Mouse (Mus musculus) forebrain, embryonic 12.5 days (tissue): ENCODE measurements around the gene Mbnl2. TPM values are rescaled to one million over a fixed set of nuclear protein-coding genes. Genes with fewer than 3 reads are reported as not detected.
A peak's percentile ranks its signal among the peaks of the same experiment; 100 is the strongest.

ENCODE experiments used
- ATAC-seq: fragments of 200-750 bp; cut with Nextera tagmentation; 2 replicates; pipeline ENCODE4 v1.8.0; 2017; ENCODE audit warnings: moderate TSS enrichment; ENCODE audit not compliant: low FRiP score
- H3K27ac ChIP-seq: fragments of 300-500 bp; sonication (generic); 2 replicates; pipeline ENCODE4 v1.5.1; 2016; ENCODE audit warnings: mild to moderate bottlenecking
- H3K27me3 ChIP-seq: fragments of 300-500 bp; sonication (generic); 2 replicates; pipeline ENCODE4 v1.6.1; 2016; ENCODE audit warnings: mild to moderate bottlenecking
- H3K36me3 ChIP-seq: fragments of 300-500 bp; sonication (generic); replicated peaks from 2 replicates; pipeline ENCODE4 v1.6.1; 2016; ENCODE audit warnings: mild to moderate bottlenecking
- H3K4me1 ChIP-seq: fragments of 300-500 bp; sonication (generic); 2 replicates; pipeline ENCODE4 v1.6.1; 2016
- H3K4me2 ChIP-seq: fragments of 300-500 bp; sonication (generic); 2 replicates; pipeline ENCODE4 v1.6.1; 2016; ENCODE audit warnings: mild to moderate bottlenecking, moderate library complexity
- H3K4me3 ChIP-seq: fragments of 300-500 bp; sonication (generic); replicated peaks from 2 replicates; pipeline ENCODE4 v1.5.1; 2016; ENCODE audit warnings: mild to moderate bottlenecking
- H3K9ac ChIP-seq: fragments of 300-500 bp; sonication (generic); 2 replicates; pipeline ENCODE4 v1.6.1; 2016; ENCODE audit warnings: mild to moderate bottlenecking
- H3K9me3 ChIP-seq: fragments of 300-500 bp; sonication (generic); 2 replicates; pipeline ENCODE4 v1.6.1; 2016
- WGBS: fragments of 180-500 bp; shearing (Covaris S2); methylation state at CpG from one replicate; pipeline ENCODE4 v1.1.7; 2016; 5-methylcytosine and 5-hydroxymethylcytosine counted together
- polyA plus RNA-seq: library from polyadenylated mRNA; unstranded; fragments of >200 nt; fragmentation: Nextera tagmentation; extraction: Ambion mirVana; gene quantifications from 2 replicates; pipeline ENCODE4 v1.2.1, GENCODE M21; 2016

Gene Mbnl2
- polyA plus RNA-seq, 1 experiment from 2014 or later = 32.5 TPM

- H3K9me3 ChIP-seq = no peaks in the 10 kb centered on the region
- peak overlapping the region; percentile 56 for H3K27ac ChIP-seq
- ATAC-seq = peak; percentile 90
- peaks cover 10% of the 10 kb centered on the region for H3K36me3 ChIP-seq
- peaks cover 14% of the 10 kb centered on the region for H3K4me1 ChIP-seq
- H3K9ac ChIP-seq = peak overlapping the region; percentile 57
- WGBS = 4% methylated on average over 36 of the region's 38 CpGs
- H3K4me2 ChIP-seq = peak overlapping the region; percentile 63
- H3K27me3 ChIP-seq = no peaks in the 10 kb centered on the region
- H3K4me3 ChIP-seq = peak overlapping the region; percentile 38
Observed at GRCm38 (mm10) chr14:120388818-120389691, 113.6 kb downstream of the Mbnl2 start.

- Histone ChIP-seq H3K9ac (no peak overlapping the region), H3K4me3 (no peak overlapping the region), H3K36me3 (peaks cover 10% of the 10 kb centered on the region), H3K4me2 (no peak overlapping the region), H3K27ac (no peak overlapping the region), H3K9me3 (no peaks in the 10 kb centered on the region), H3K4me1 (peaks cover 14% of the 10 kb centered on the region), H3K27me3 (no peaks in the 10 kb centered on the region)
- ATAC-seq = no peak
- WGBS = 92% methylated on average over 10 of the region's 10 CpGs
Observed at GRCm38 (mm10) chr14:120390231-120390944, 114.9 kb downstream of the Mbnl2 start.

- no peak for ATAC-seq
- Histone ChIP-seq H3K36me3 (peaks cover 10% of the 10 kb centered on the region), H3K4me1 (peaks cover 14% of the 10 kb centered on the region), H3K27ac (no peak overlapping the region), H3K4me3 (no peak overlapping the region), H3K27me3 (no peaks in the 10 kb centered on the region), H3K4me2 (no peak overlapping the region), H3K9me3 (no peaks in the 10 kb centered on the region), H3K9ac (no peak overlapping the region)
- WGBS = 88% methylated on average over 10 of the region's 10 CpGs
Observed at GRCm38 (mm10) chr14:120391701-120392100, 116.2 kb downstream of the Mbnl2 start.

GRCm38 (mm10) chr14:120392441-120392840 lies 117.0 kb downstream of the Mbnl2 start:
- no peak for ATAC-seq
- Histone ChIP-seq H3K27ac (no peak overlapping the region), H3K9ac (no peak overlapping the region), H3K9me3 (no peaks in the 10 kb centered on the region), H3K4me2 (no peak overlapping the region), H3K36me3 (peaks cover 12% of the 10 kb centered on the region), H3K27me3 (no peaks in the 10 kb centered on the region), H3K4me1 (peaks cover 14% of the 10 kb centered on the region), H3K4me3 (no peak overlapping the region)
- 89% methylated on average over 9 of the region's 9 CpGs for WGBS

GRCm38 (mm10) chr14:120393441-120393840 lies 118.0 kb downstream of the Mbnl2 start:
- H3K36me3 ChIP-seq = peaks cover 12% of the 10 kb centered on the region
- peaks cover 14% of the 10 kb centered on the region for H3K4me1 ChIP-seq
- 89% methylated on average over 8 of the region's 8 CpGs for WGBS
- no peaks in the 10 kb centered on the region for H3K27me3 ChIP-seq
- no peaks in the 10 kb centered on the region for H3K9me3 ChIP-seq
- no peak overlapping the region for H3K9ac ChIP-seq
- no peak overlapping the region for H3K4me2 ChIP-seq
- H3K4me3 ChIP-seq = no peak overlapping the region
- H3K27ac ChIP-seq = no peak overlapping the region
- ATAC-seq = no peak

- no peak overlapping the region for H3K9ac ChIP-seq
- no peak overlapping the region for H3K27ac ChIP-seq
- H3K36me3 ChIP-seq = peaks cover 12% of the 10 kb centered on the region
- ATAC-seq = no peak
- WGBS = 52% methylated on average over 3 of the region's 3 CpGs
- H3K9me3 ChIP-seq = no peaks in the 10 kb centered on the region
- H3K4me3 ChIP-seq = no peak overlapping the region
- no peaks in the 10 kb centered on the region for H3K27me3 ChIP-seq
- H3K4me1 ChIP-seq = peaks cover 7% of the 10 kb centered on the region
- H3K4me2 ChIP-seq = no peak overlapping the region
Observed at GRCm38 (mm10) chr14:120394216-120394615, 118.7 kb downstream of the Mbnl2 start.

GRCm38 (mm10) chr14:120394827-120395226 lies 119.4 kb downstream of the Mbnl2 start:
- no peak for ATAC-seq
- H3K27me3 ChIP-seq = no peaks in the 10 kb centered on the region
- H3K27ac ChIP-seq = no peak overlapping the region
- H3K4me1 ChIP-seq = peaks cover 3% of the 10 kb centered on the region; the same call in 1 of the 2 replicates
- no peak overlapping the region for H3K4me3 ChIP-seq
- H3K36me3 ChIP-seq = peaks cover 10% of the 10 kb centered on the region
- no peak overlapping the region for H3K9ac ChIP-seq
- H3K9me3 ChIP-seq = no peaks in the 10 kb centered on the region
- 82% methylated on average over 3 of the region's 3 CpGs for WGBS
- no peak overlapping the region for H3K4me2 ChIP-seq

GRCm38 (mm10) chr14:120395501-120395900 lies 120.0 kb downstream of the Mbnl2 start:
- WGBS = 88% methylated on average over 9 of the region's 9 CpGs
- no peak for ATAC-seq
- Histone ChIP-seq H3K9ac (no peak overlapping the region), H3K4me3 (no peak overlapping the region), H3K36me3 (peaks cover 3% of the 10 kb centered on the region; the same call in 1 of the 2 replicates), H3K9me3 (no peaks in the 10 kb centered on the region), H3K27me3 (no peaks in the 10 kb centered on the region), H3K4me2 (no peak overlapping the region), H3K27ac (no peak overlapping the region), H3K4me1 (peaks cover 3% of the 10 kb centered on the region; the same call in 1 of the 2 replicates)

- no peak overlapping the region for H3K4me2 ChIP-seq
- H3K27ac ChIP-seq = no peak overlapping the region
- peak; percentile 86 for ATAC-seq
- H3K4me1 ChIP-seq = no peaks in the 10 kb centered on the region
- no peaks in the 10 kb centered on the region for H3K9me3 ChIP-seq
- H3K9ac ChIP-seq = no peak overlapping the region
- no peak overlapping the region for H3K4me3 ChIP-seq
- H3K27me3 ChIP-seq = no peaks in the 10 kb centered on the region
- WGBS = 46% methylated on average over 10 of the region's 10 CpGs
- H3K36me3 ChIP-seq = 0 out of 2 replicates have a peak, but pooled peaks cover 2% of the 10 kb centered on the region
Observed at GRCm38 (mm10) chr14:120397871-120398647, 122.6 kb downstream of the Mbnl2 start.

GRCm38 (mm10) chr14:120399614-120400013 lies 124.1 kb downstream of the Mbnl2 start:
- no peak overlapping the region for H3K27ac ChIP-seq

GRCm38 (mm10) chr14:120401158-120401557 lies 125.7 kb downstream of the Mbnl2 start:
- Histone ChIP-seq H3K27me3 (no peaks in the 10 kb centered on the region), H3K4me3 (no peak overlapping the region), H3K9me3 (no peaks in the 10 kb centered on the region), H3K9ac (no peak overlapping the region), H3K4me1 (no peaks in the 10 kb centered on the region), H3K36me3 (peaks cover 8% of the 10 kb centered on the region; the same call in 1 of the 2 replicates), H3K27ac (no peak overlapping the region), H3K4me2 (no peak overlapping the region)
- WGBS = 89% methylated on average over 15 of the region's 15 CpGs
- no peak for ATAC-seq

More at GRCm38 (mm10) chr14:120399614-120400013, 124.1 kb downstream of the Mbnl2 start:
- no peak overlapping the region for H3K4me2 ChIP-seq
- no peak overlapping the region for H3K4me3 ChIP-seq
- no peaks in the 10 kb centered on the region for H3K4me1 ChIP-seq
- 0 out of 2 replicates have a peak, but pooled peaks cover 2% of the 10 kb centered on the region for H3K36me3 ChIP-seq
- ATAC-seq = no peak
- H3K9ac ChIP-seq = no peak overlapping the region
- WGBS = 89% methylated on average over 6 of the region's 6 CpGs
- no peaks in the 10 kb centered on the region for H3K9me3 ChIP-seq
- no peaks in the 10 kb centered on the region for H3K27me3 ChIP-seq

GRCm38 (mm10) chr14:120402715-120403114 lies 127.2 kb downstream of the Mbnl2 start:
- Histone ChIP-seq H3K36me3 (peaks cover 5% of the 10 kb centered on the region; the same call in 1 of the 2 replicates), H3K9me3 (no peaks in the 10 kb centered on the region), H3K9ac (no peak overlapping the region), H3K27ac (no peak overlapping the region), H3K4me2 (no peak overlapping the region), H3K4me1 (no peaks in the 10 kb centered on the region), H3K27me3 (no peaks in the 10 kb centered on the region), H3K4me3 (no peak overlapping the region)
- 95% methylated on average over 9 of the region's 9 CpGs for WGBS
- no peak for ATAC-seq
